Mouse (Mus musculus): ENCODE measurements at regions not wholly inside any gene's neighbourhood (a gene's known extent, or its start where the extent isn't known, plus 50 kb on each side); places are given as distances from the start of the nearest gene placed in this dataset.

DNA sequence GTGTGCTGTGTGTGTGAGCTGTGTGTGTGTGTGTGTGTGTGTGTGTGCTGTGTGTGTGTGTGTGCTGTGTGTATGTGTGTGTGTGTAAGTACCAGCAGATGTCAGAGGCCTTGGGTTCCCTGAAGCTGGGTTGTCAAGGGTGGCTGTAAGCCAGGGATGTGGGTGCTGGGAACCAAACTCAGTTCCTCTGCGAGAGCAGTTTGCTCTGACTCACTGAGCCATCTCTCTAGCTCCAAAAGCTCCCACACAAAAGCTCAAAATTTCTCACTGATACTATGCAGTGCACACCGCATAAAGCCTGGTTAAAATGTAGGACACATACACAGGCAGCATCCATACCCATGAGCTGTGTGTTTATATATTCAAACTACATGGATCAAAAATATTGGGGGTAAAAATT, 172.9 kb upstream of the Clec14a start:
- TF ChIP-seq CTCF (conservative IDR thresholded peaks at IDR 0.05; ENCODE audit: insufficient read depth, insufficient read length, low read depth, low read length) (no peak), POLR2A (IDR thresholded peaks at IDR 0.05; ENCODE audit: low read depth, low read length) (no peak)
